Mouse (Mus musculus): ENCODE results near the gene Bfsp2. TPM values are rescaled to one million over a fixed set of nuclear protein-coding genes. Genes with fewer than 3 reads are reported as not detected.
"Not testable (repeated sequence)": the region's sequence is repeated elsewhere in the genome, so short reads cannot be mapped to it uniquely, and the experiment has no call there.

The Bfsp2 gene
- polyA plus RNA-seq, 1 experiment, result not detected

DNA sequence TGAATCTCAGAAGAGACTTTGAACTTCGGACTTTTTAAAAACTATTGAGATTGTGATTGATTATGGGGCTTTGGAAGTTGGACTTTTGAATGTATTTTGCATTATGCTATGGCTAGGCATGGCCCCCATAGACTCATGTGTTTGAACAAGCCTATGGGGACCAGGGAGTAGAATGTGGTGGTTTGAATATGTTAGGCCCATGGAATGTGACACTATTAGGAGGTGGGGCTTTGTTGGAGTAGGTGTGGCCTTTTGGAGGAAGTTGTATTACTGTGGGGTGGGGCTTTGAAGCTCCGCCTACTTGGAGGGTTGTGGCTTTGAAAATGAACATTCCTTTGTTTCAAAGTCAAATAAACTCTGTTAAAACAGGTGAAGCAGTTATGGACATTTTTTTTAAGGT, 61.4 kb downstream of the Bfsp2 start:
- H3K27ac ChIP-seq (ENCODE audit: insufficient read depth, low read depth, low read length), result no peak overlapping the region
- no peaks in the 10 kb centered on the region for H3K4me1 ChIP-seq (ENCODE audit: control insufficient read depth, insufficient read depth, low read length)
- H3K4me3 ChIP-seq (ENCODE audit: insufficient read depth, low read length), result no peak overlapping the region
- no peak for TF ChIP-seq CTCF (IDR thresholded peaks at IDR 0.05; ENCODE audit: low read depth, low read length)
- TF ChIP-seq POLR2A (IDR thresholded peaks at IDR 0.05; ENCODE audit: borderline replicate concordance, low read depth, low read length), result no peak

- H3K4me3 ChIP-seq (ENCODE audit: insufficient read depth, low read length); H3K27ac ChIP-seq (ENCODE audit: insufficient read depth, low read depth, low read length); H3K4me1 ChIP-seq (ENCODE audit: control insufficient read depth, insufficient read depth, low read length): not testable (repeated sequence)
These were observed 62.0 kb downstream of the Bfsp2 start for GRCm38 (mm10) chr9:103418267-103418666.

GRCm38 (mm10) chr9:103413457-103413856, 66.8 kb downstream of the Bfsp2 start:
- H3K4me3 ChIP-seq (ENCODE audit: insufficient read depth, low read length), result no peak overlapping the region
- H3K4me1 ChIP-seq (ENCODE audit: control insufficient read depth, insufficient read depth, low read length), result no peaks in the 10 kb centered on the region
- TF ChIP-seq CTCF (IDR thresholded peaks at IDR 0.05; ENCODE audit: low read depth, low read length) (no peak), POLR2A (IDR thresholded peaks at IDR 0.05; ENCODE audit: borderline replicate concordance, low read depth, low read length) (no peak)

GRCm38 (mm10) chr9:103409119-103409518, 71.1 kb downstream of the Bfsp2 start:
- TF ChIP-seq POLR2A (IDR thresholded peaks at IDR 0.05; ENCODE audit: borderline replicate concordance, low read depth, low read length) (no peak), CTCF (IDR thresholded peaks at IDR 0.05; ENCODE audit: low read depth, low read length) (no peak)
- Histone ChIP-seq H3K4me3 (ENCODE audit: insufficient read depth, low read length) (no peak overlapping the region), H3K4me1 (ENCODE audit: control insufficient read depth, insufficient read depth, low read length) (no peaks in the 10 kb centered on the region), H3K27ac (ENCODE audit: insufficient read depth, low read depth, low read length) (no peak overlapping the region)

More at GRCm38 (mm10) chr9:103413457-103413856, 66.8 kb downstream of the Bfsp2 start:
- no peak overlapping the region for H3K27ac ChIP-seq (ENCODE audit: insufficient read depth, low read depth, low read length)

GRCm38 (mm10) chr9:103408136-103408777, 72.0 kb downstream of the Bfsp2 start:
- H3K4me3 ChIP-seq (ENCODE audit: insufficient read depth, low read length), result no peak overlapping the region
- TF ChIP-seq POLR2A (IDR thresholded peaks at IDR 0.05; ENCODE audit: borderline replicate concordance, low read depth, low read length), result no peak
- TF ChIP-seq CTCF (IDR thresholded peaks at IDR 0.05; ENCODE audit: low read depth, low read length), result no peak
- no peak overlapping the region for H3K27ac ChIP-seq (ENCODE audit: insufficient read depth, low read depth, low read length)
- no peaks in the 10 kb centered on the region for H3K4me1 ChIP-seq (ENCODE audit: control insufficient read depth, insufficient read depth, low read length)

DNA sequence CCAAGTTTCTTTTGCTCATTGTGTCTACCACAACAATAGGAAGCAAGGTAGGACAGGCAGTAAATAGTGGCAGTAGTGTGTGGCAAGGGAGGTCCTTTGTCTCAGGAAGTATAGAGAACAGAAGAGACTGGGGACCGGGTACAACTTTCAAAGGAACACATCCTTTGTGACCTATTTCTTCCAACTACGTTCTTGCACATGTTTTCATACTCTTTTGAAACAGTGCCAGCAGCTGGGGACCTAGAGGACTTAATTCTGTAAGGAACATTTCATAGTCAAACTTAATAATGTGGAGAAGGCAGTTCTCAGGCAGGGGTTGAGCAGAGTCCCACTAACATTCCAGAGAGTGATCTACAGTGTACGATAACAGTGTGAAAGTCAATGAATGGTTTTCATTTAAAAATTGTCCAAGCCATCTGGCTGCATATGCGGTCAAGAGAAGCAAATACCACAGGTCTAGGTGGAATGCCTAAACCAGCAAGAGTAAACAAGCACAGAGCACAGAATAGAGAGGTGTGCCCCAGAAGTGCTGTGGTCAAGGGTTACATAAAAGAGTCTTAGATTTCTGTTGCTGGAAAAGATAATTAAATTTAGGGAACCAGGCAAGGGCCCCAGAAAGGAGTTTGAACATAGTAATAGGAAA, 76.8 kb downstream of the Bfsp2 start:
- no peak overlapping the region for H3K27ac ChIP-seq (ENCODE audit: insufficient read depth, low read depth, low read length)
- no peak for TF ChIP-seq CTCF (IDR thresholded peaks at IDR 0.05; ENCODE audit: low read depth, low read length)
- no peak for TF ChIP-seq POLR2A (IDR thresholded peaks at IDR 0.05; ENCODE audit: borderline replicate concordance, low read depth, low read length)
- no peak overlapping the region for H3K4me3 ChIP-seq (ENCODE audit: insufficient read depth, low read length)

DNA sequence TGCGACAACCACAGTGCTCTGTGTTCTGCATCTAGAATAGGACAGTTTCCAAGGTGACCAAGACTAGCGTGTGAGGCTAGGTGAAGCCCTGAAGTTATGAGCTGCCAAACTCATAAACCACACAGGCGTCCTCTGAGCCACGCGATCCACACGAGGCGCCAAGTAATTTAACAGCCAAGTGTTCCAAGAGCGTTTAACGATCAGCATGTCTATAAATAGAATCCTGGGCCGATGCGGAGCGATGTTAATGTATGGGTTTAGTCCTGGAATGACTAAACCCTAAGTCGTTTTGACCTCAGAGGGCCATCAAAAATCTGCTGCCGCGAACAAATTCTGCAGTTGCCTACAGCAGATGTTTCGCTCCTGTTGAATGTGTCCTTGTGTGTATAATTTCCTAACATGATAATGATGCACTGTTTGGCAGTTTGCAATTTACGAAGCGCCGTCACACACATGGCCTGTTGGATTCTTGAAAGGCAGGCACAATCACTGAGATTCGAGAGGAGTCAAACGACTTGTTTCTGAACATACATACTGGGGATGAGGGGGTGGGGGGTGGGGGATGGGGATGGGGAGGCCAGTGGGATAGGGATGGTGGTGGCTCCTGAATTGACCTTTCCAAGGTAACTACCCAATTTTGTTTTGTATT, 81.6 kb downstream of the Bfsp2 start:
- TF ChIP-seq POLR2A (IDR thresholded peaks at IDR 0.05; ENCODE audit: borderline replicate concordance, low read depth, low read length) (no peak), CTCF (IDR thresholded peaks at IDR 0.05; ENCODE audit: low read depth, low read length) (no peak)
- Histone ChIP-seq H3K4me3 (ENCODE audit: insufficient read depth, low read length) (no peak overlapping the region), H3K27ac (ENCODE audit: insufficient read depth, low read depth, low read length) (no peak overlapping the region), H3K4me1 (ENCODE audit: control insufficient read depth, insufficient read depth, low read length) (no peaks in the 10 kb centered on the region)

More for the DNA sequence above, 76.8 kb downstream of the Bfsp2 start:
- no peaks in the 10 kb centered on the region for H3K4me1 ChIP-seq (ENCODE audit: control insufficient read depth, insufficient read depth, low read length)

GRCm38 (mm10) chr9:103393256-103393655, 87.0 kb downstream of the Bfsp2 start:
- H3K27ac ChIP-seq (ENCODE audit: insufficient read depth, low read depth, low read length), result no peak overlapping the region
- no peak for TF ChIP-seq CTCF (IDR thresholded peaks at IDR 0.05; ENCODE audit: low read depth, low read length)
- TF ChIP-seq POLR2A (IDR thresholded peaks at IDR 0.05; ENCODE audit: borderline replicate concordance, low read depth, low read length), result no peak
- no peak overlapping the region for H3K4me3 ChIP-seq (ENCODE audit: insufficient read depth, low read length)
- no peaks in the 10 kb centered on the region for H3K4me1 ChIP-seq (ENCODE audit: control insufficient read depth, insufficient read depth, low read length)

GRCm38 (mm10) chr9:103391796-103392372, 88.3 kb downstream of the Bfsp2 start:
- Histone ChIP-seq H3K4me3 (ENCODE audit: insufficient read depth, low read length) (no peak overlapping the region), H3K27ac (ENCODE audit: insufficient read depth, low read depth, low read length) (no peak overlapping the region), H3K4me1 (ENCODE audit: control insufficient read depth, insufficient read depth, low read length) (no peaks in the 10 kb centered on the region)
- TF ChIP-seq POLR2A (IDR thresholded peaks at IDR 0.05; ENCODE audit: borderline replicate concordance, low read depth, low read length) (no peak), CTCF (IDR thresholded peaks at IDR 0.05; ENCODE audit: low read depth, low read length) (no peak)

DNA sequence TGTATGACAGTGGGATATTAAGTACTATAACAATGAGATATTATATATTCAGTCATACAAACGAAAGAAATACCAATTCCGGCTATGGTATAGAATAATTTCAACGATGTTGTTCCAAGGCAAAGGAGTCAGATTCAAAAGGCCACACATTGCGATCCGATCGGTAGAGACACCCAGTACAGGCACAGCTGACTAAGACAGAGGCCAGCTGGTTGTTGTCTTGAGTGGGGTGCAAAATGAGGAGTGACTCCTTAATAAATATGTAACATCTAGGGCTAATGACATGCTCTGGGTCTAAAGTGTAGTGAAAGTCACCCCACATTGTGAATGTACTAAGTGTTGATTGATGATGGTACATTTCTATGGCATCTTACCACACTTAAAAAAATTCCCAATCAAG, 91.0 kb downstream of the Bfsp2 start:
- Histone ChIP-seq H3K4me3 (ENCODE audit: insufficient read depth, low read length) (no peak overlapping the region), H3K27ac (ENCODE audit: insufficient read depth, low read depth, low read length) (no peak overlapping the region), H3K4me1 (ENCODE audit: control insufficient read depth, insufficient read depth, low read length) (no peaks in the 10 kb centered on the region)
- no peak for TF ChIP-seq POLR2A (IDR thresholded peaks at IDR 0.05; ENCODE audit: borderline replicate concordance, low read depth, low read length)
- no peak for TF ChIP-seq CTCF (IDR thresholded peaks at IDR 0.05; ENCODE audit: low read depth, low read length)

All from bone marrow macrophage, adult 2 months (primary cell).